Mouse (Mus musculus) layer of hippocampus, adult 2 months (tissue): ENCODE measurements at regions not wholly inside any gene's neighbourhood (a gene's known extent, or its start where the extent isn't known, plus 50 kb on each side); places are given as distances from the start of the nearest gene placed in this dataset.

Source experiments
- DNase-seq, 2 experiments: peaks; one replicate each; pipeline ENCODE4 v3.0.0; 2022; ENCODE audit warnings: low spot score in 2 of 2
- H3K27ac ChIP-seq: fragments of 200-600 bp; 2 replicates; pipeline ENCODE4 v1.8.1; 2022
- H3K4me3 ChIP-seq: fragments of 200-600 bp; 2 replicates; pipeline ENCODE4 v1.8.1; 2022; ENCODE audit warnings: mild to moderate bottlenecking
- CTCF ChIP-seq: fragments of 200-600 bp; conservative IDR thresholded peaks from 2 replicates; pipeline ENCODE4 v1.8.1; 2022; ENCODE audit warnings: antibody characterized with exemption, mild to moderate bottlenecking, moderate library complexity

GRCm38 (mm10) chr15:103627085-103627484 is 62.2 kb upstream of the Glycam1 start:
- DNase-seq, result peak; percentile 13 to 18
- TF ChIP-seq CTCF, result no peak
- Histone ChIP-seq H3K27ac (peak overlapping the region; percentile 77), H3K4me3 (no peak overlapping the region)
